Mouse (Mus musculus) forelimb bud, embryonic 11.5 days (tissue): Measurements from ENCODE around the gene Cr2.
A peak's percentile ranks its signal among the peaks of the same experiment; 100 is the strongest.
"Not testable (repeated sequence)": the region's sequence is repeated elsewhere in the genome, so short reads cannot be mapped to it uniquely, and the experiment has no call there.

ENCODE experiments used
- DNase-seq: peaks from one replicate; pipeline ENCODE4 v3.0.0-alpha.2; 2012; ENCODE audit warnings: low read depth, low spot score

Cr2 gene

DNA sequence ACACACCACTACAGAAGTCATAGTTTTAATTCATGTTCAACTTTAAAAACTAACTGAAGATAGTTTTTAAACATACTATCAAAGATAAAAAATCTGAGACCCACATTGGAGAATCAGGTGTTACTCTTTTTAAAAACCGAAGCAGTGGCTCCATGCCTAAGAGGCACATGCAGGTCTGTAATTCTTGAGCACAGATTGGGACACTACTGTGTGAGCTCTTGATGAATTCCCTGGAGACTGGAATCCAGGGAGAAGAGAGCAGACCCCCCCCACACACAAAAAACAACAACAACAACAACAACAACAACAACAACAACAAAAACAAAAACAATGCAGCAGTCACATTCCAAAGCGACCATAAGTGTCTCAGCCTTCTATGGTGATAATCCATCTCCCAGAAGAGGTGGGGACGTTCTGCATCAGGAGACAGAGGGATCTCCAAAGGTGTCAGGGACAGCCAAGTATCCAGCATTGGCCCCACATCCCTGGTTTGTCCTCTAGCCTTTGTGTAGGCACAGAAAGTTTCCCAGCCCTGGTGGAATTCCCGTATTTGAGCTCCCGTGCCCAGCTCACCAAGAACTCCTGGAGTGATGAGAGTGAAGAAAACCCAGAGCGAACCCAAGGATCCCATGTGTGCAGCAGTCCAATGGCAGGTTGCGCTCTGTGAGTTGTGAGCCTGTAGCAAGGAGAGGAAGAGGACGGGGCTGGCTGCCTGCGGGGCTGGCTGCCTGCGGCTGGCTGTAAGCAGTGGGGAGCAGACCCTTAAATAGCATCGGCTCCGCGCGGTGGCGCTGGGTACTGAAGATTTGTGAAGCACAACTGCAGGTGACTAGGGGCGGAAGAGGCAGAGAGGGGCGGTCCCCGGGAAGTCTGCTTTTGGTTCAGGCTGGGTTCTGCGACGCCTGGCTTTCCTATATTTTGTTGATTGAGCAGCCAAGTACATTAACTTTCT, at the start of gene Cr2:
Cr2 (minus strand) TSS at position 737 of the 952 bp plus-strand sequence.
- DNase-seq = peak; percentile 81

DNA sequence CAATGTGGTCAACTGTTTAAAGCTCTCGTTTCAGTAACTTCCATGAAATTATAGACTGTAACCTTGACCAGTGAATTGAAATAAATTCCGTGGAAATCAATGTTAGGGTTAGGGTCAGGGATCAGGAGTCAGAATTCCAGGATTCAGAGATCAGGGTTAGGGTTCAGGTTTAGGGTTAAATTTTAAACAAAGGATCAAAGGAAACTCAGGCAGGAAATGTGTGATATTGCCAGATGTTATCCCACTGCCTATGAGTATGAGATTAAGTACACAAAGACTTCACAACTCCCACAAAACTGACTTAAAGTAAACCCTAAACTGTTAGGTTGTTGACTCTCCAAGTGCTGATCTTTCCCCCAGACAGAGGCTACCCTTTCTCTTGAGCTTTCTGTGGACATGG, 45.3 kb upstream of the Cr2 start:
- DNase-seq = no peak

DNA sequence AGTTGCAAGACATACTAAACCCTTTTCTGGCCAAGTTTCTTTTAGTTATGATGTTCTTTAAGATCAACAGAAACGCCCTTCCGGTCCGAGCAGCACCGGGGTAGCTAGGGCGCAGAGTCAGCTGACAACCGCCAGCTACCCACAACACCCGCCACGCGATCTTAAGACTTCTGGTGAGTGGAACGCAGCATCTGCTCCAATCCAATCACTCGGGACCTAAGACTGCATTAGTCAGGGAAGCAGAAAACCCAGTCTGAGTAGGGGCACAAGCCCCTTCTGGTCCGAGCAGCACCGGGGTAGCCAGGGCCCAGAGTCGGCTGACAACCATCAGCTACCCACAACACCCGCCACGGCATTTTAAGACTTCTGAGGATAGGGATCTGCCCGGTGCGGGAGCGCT, 36.3 kb upstream of the Cr2 start:
- not testable (repeated sequence) for DNase-seq

DNA sequence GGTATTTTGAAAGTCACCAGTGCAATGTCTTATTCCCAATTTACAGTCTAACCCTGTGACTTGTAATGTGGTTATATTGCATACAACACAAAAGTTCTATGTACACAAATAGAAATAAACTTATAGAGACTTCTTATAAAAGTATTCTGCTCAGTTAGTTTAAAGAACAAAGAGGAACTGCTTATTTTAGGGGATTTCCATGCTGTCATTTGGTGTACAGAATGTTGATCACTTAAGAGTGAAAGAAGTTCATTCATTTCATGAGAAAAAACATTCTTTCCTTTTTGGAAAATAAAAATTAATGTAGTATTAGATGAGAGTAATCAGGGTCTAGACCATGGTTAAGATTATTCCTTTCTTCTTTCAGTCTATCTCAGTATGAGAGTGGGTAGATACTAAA, 8.2 kb upstream of the Cr2 start:
- no peak for DNase-seq

DNA sequence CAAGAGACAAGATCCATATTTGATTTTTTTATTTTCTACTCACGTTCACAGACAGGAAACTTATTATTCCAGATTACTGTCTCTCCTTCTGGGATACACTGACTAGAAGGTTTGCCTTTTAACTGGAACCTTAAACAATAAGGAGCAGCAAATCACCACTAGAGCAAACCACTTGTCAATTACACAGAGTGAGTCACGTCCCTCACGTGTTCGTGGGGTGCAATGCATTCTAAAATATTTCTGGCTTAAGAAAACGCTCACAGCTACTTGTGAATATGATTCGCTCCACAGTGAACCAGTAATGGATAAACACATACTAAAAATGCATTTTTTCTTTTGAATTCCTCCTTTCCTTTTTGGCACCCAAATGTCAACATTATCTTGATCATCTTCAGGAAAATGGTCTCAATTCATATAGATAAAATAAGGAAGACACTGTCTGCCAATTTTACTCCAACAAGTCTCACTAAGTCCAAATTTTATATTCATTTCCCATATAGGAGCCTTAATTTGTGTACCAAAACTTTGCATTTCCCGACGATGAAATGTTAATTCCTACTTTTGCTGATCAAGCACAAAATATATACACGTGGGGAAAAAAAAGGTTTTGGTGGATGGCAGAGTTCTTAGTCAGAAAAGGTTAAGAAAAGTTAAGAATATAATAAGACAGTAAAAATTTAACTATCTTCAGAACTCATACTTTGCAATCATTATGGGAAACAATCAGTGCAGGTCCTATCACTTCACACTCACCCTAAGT, 11.3 kb downstream of the Cr2 start:
- DNase-seq = no peak

DNA sequence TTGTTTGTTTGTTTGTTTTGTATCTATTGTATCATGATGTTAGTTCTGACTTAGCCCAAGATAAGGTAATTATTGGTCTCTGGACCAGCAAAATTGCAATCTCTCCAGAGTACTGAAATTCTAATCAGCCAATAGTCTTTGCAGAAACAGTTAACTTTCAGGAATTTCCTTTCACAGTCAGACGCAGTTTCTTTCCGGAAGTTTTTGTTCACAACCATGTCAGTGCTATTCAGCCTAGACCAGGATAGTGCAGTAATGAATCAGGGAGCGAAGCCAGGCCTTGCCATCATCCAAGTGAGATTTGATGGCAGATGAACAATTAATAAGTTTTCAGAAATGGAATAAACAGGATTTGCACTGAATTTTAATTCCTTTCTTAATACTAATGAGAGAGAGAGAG, 44.4 kb downstream of the Cr2 start:
- no peak for DNase-seq

DNA sequence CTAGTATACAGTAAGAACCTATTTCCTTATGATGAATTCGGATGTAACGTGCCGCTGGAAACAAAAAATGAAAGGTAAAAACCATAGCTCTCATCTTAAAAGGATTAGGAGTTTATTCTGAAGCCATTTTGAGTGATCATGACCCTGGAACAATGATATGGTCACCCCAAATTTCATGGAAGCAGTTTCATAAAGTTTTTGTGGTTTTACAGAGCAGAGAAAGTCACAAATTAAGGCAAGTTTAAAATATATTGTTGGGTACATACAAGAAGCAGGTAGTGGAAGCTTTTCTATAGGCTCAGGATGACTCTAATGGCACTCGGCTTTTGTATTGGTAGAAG, 44.9 kb downstream of the Cr2 start:
- no peak for DNase-seq

DNA sequence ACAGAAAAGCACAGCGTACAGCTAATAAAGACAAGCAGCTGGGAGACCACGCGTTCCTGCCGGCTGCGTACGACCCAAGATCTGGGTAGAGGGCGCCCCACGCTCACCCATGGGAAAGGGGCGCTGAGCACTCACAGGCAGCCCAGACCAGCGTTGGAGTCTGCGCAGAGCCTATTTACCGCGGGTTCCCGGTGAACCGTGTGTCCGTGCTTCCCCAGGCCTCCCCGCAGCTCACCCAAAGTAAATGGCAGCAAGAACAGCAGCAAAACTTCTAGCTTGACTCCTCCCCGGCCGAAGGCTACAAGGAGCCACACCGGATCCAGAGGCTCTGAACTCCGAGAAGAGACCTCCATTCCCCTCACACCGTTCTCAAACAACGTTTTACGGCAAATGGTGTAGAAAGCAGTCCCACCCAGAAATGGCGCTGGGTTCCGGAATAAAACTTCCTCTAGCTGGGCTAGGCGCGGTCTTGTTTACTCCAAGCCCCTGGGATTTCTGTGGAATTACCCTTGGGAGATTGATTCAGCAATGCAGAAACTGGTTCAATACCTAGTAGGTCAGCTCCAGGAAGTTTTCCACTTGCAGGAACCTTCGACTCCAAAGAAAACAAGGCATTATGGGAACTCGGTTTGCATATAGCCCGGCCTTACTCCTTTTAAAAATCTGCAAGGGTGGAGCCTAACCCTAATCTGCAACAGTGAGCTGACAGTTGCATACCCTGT, 45.4 kb downstream of the Cr2 start, which contains the start of gene Cr1l:
Cr1l (minus strand) TSS at position 634 of the 722 bp plus-strand sequence.
- peak; percentile 82 for DNase-seq

DNA sequence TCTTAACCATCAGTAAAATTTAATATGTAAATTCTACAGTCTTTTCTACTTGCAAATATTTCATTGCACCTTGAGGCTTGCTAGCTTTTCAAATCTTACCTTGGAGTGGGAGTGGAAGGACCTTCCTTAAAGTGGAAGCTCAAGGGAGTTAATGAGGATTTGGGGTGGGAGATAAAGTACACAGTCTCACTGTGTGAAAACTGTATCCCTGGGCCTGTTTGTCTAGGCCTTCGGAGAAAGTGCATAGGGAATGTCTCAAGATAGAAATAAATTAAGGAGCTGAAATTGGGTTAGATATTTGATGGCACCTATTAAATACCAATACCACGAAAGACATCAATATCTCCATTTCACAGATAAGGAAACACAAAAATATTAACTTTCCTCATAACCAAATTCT, 46.0 kb downstream of the Cr2 start:
- peak; percentile 5 for DNase-seq

DNA sequence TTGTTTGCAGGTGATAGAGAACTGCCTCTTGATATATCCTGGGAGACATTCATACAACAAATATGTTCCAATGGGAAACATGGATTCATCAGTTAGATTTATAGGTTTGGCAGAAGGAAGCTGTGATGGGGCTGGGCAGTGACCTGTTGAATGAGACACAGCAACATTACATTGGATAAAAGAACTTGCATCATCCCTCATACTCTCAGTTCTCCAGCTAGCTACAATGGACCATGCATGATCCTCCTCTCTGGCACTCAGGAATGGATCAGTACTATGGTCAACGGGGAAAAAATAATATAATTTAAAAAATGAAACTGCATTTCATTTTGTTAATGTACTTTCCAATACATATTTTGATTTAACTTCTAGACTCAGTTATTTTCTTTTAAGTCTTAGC, 46.6 kb downstream of the Cr2 start:
- no peak for DNase-seq

DNA sequence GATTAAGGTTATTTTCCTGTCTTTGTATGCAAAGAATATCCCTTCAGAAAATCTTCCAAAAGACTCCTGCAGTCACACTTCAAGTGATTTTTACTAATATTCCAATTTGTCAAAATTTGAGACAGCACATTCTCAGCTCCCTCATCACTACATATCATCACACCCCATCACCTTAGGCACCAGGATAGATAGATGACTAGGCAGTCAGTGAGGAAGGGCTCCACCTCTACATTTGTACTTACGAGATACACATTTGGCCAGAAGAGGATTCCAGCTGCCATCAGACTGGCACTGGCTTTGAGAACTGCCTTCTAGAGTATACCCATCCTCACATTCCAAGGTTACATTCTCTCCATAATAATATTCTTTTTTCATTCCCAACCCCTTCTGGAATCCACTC, 62.1 kb downstream of the Cr2 start:
- DNase-seq = no peak

DNA sequence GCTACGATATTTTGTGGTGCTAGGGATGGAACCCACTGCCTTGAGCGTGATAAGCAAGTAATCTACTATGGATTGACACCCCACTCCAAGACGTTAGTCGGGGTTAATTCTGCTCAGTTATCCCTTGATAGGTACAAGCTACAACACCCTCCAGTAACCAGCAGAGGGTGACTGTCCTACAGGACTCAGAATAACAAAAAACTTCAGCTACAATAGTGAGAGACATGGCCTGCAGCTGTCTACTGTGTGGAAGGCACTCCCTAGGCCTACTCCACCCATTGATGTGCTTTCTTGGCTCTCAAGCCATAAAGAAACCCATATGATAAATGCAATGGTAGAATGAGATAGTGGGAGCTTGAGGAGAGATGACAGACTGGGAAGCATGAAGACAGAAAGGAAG, 62.9 kb downstream of the Cr2 start:
- DNase-seq = no peak

DNA sequence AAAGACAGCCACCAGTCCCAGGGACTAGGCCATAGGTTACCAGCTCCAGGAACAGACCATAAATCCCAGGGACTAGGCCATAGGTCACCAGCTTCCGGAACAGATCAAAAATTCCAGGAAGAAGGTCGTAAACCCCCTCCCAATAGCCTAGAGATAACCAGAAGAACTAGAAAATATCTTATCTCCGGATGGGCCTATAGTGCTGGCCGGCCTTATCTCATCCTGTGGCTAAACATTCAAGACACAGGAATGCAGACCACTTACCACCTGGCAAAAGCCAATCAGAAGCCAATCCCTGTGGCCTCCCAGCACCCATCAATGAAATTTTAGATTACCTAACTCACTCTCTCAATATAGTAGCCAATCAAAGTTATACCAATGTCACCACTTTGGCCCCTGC, 75.8 kb downstream of the Cr2 start:
- DNase-seq = no peak

DNA sequence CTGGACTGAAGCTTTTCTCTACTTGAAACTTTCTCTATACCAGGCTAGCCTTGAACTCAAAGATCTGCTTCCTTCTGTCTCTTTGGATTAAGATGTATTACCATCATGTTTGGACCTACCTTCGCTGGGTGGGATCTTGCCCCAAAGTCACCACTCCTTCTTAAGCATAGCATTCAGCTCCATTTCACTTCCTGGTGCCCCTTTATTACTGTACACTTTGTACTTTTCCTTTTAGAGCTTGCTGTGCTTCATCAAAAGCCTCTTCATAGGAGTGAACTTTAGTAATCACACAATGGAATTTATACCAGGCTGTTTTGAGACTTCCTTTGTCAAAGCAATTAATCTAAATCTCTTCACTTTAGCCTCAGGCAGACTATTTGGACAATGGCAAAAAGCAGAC, 78.5 kb downstream of the Cr2 start:
- no peak for DNase-seq

DNA sequence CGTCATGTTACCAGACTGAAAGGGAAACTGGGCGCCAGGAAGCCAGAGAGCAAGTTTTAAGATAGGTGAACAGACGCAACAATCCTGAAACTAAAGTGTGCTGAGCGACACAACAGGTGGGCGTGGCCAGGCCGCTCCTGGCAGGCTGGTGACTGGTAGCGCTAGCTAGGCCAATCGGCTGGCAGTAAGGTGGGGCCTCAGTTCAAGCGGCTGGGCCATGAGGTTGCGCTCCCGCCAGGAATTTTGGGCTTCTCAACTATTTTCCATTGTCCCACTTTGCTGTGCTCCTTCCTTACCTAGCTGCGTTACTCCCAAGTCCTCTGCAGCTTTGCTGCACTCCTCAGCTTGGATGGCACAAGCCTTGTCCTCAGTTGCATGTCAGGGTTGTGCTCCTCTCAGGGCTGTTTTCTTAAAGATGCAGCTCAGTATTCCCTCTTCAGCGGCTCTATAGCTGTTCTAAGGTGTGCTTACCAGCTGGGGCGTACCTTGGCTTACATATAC, 84.2 kb downstream of the Cr2 start, which contains the start of gene Cd46:
Cd46 (minus strand) TSS at position 30 of the 501 bp plus-strand sequence.
- DNase-seq = peak; percentile 69

DNA sequence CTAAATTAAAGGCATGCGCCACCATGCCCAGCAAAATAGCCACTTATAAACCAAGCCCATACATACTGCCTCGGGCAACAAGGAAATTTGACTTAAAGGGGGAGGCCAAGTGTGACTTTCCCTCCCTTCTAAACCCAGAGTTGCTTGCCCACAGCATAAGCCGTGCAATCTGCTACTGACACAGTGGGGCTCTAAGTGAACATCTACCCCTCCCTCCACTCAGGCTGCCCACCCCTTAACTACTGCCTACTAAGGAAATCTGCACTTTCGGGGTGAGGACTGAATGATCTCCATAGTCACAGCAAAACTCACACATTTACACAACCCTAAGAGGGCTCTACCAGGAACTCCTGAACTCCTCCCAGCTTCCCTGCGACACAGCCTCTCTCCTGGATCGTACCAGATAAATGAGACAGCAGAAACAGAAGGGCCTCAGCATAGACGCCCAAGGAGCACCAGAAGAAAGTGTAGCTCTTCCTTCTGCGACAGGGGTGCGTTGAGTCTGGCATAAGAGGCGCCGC, 84.8 kb downstream of the Cr2 start:
- DNase-seq = no peak
